Mouse (Mus musculus) heart, embryonic 12.5 days (tissue): Measurements from ENCODE around the gene Ints1. TPM values are rescaled to one million over a fixed set of nuclear protein-coding genes. Genes with fewer than 3 reads are reported as not detected.
A peak's percentile ranks its signal among the peaks of the same experiment; 100 is the strongest.

Source experiments
- ATAC-seq: fragments of 200-750 bp; cut with Nextera tagmentation; 2 replicates; pipeline ENCODE4 v1.8.0; 2017; ENCODE audit warnings: moderate TSS enrichment, moderate library complexity; ENCODE audit not compliant: insufficient number of reproducible peaks, low FRiP score
- H3K27ac ChIP-seq: fragments of 300-500 bp; sonication (generic); 2 replicates; pipeline ENCODE4 v1.5.1; 2016; ENCODE audit warnings: mild to moderate bottlenecking, moderate library complexity; ENCODE audit not compliant: poor library complexity, severe bottlenecking
- H3K27me3 ChIP-seq: fragments of 300-500 bp; sonication (generic); replicated peaks from 2 replicates; pipeline ENCODE4 v1.6.1; 2016; ENCODE audit warnings: mild to moderate bottlenecking, moderate library complexity
- H3K36me3 ChIP-seq: fragments of 300-500 bp; sonication (generic); 2 replicates; pipeline ENCODE4 v1.6.1; 2016; ENCODE audit warnings: mild to moderate bottlenecking, moderate library complexity
- H3K4me1 ChIP-seq: fragments of 300-500 bp; sonication (generic); replicated peaks from 2 replicates; pipeline ENCODE4 v1.6.1; 2016; ENCODE audit warnings: mild to moderate bottlenecking
- H3K4me2 ChIP-seq: fragments of 300-500 bp; sonication (generic); 2 replicates; pipeline ENCODE4 v1.6.1; 2016; ENCODE audit warnings: mild to moderate bottlenecking, moderate library complexity
- H3K4me3 ChIP-seq: fragments of 300-500 bp; sonication (generic); 2 replicates; pipeline ENCODE4 v1.5.1; 2016; ENCODE audit warnings: mild to moderate bottlenecking
- H3K9ac ChIP-seq: fragments of 300-500 bp; sonication (generic); 2 replicates; pipeline ENCODE4 v1.6.1; 2016; ENCODE audit warnings: mild to moderate bottlenecking, moderate library complexity
- H3K9me3 ChIP-seq: fragments of 300-500 bp; sonication (generic); replicated peaks from 2 replicates; pipeline ENCODE4 v1.6.1; 2016; ENCODE audit warnings: mild to moderate bottlenecking, moderate library complexity
- WGBS: fragments of 180-500 bp; shearing (Covaris S2); methylation state at CpG from one replicate; pipeline ENCODE4 v1.1.7; 2016; 5-methylcytosine and 5-hydroxymethylcytosine counted together
- microRNA-seq: library from miRNA; unstranded; fragments of <30 nt; microRNA quantifications from one replicate; pipeline ENCODE4, GENCODE M21; 2017
- polyA plus RNA-seq: library from polyadenylated mRNA; unstranded; fragments of >200 nt; fragmentation: Nextera tagmentation; extraction: Ambion mirVana; gene quantifications from 2 replicates; pipeline ENCODE4 v1.2.1, GENCODE M21; 2016

Ints1 gene
- polyA plus RNA-seq, 1 experiment from 2014 or later = 24.2 TPM

- H3K9me3 ChIP-seq = no peaks in the 10 kb centered on the region
- peak overlapping the region; percentile 30; the same call in 1 of the 2 replicates for H3K4me2 ChIP-seq
- no peak overlapping the region for H3K9ac ChIP-seq
- WGBS = 59% methylated on average over 2 of the region's 2 CpGs
- H3K27ac ChIP-seq = no peak overlapping the region
- no peak for ATAC-seq
- H3K4me3 ChIP-seq = no peak overlapping the region
- peaks cover 12% of the 10 kb centered on the region for H3K4me1 ChIP-seq
- H3K36me3 ChIP-seq = 0 out of 2 replicates have a peak, but pooled peaks cover 3% of the 10 kb centered on the region
- H3K27me3 ChIP-seq = peaks cover 6% of the 10 kb centered on the region; the same call in 1 of the 2 replicates
Observed at GRCm38 (mm10) chr5:139702905-139703304, 72.6 kb downstream of the Ints1 start.

- no peak overlapping the region; the same call in 1 of the 2 replicates for H3K27ac ChIP-seq
- H3K9ac ChIP-seq = no peak overlapping the region
- H3K4me3 ChIP-seq = no peak overlapping the region
- peaks cover 12% of the 10 kb centered on the region for H3K4me1 ChIP-seq
- H3K27me3 ChIP-seq = peaks cover 12% of the 10 kb centered on the region
- H3K4me2 ChIP-seq = peak overlapping the region; percentile 30
- 0 out of 2 replicates have a peak, but pooled peaks cover 3% of the 10 kb centered on the region for H3K36me3 ChIP-seq
- 0 out of 2 replicates have a peak, but pooled peaks cover under 1% of the 10 kb centered on the region for H3K9me3 ChIP-seq
- WGBS = 16% methylated on average over 10 of the region's 10 CpGs
- peak; percentile 77 for ATAC-seq
Observed at GRCm38 (mm10) chr5:139702236-139702635, 73.2 kb downstream of the Ints1 start.

Small RNA genes lying within 50 kb of the gene (microRNA-seq; reads per million reads assigned to microRNA genes)
- not detected for gene Mir7037

Other genes with a start within 250 kb of the Ints1 start
- gene Uncx, start 232.2 kb downstream of the Ints1 start, polyA plus RNA-seq = 0.09 TPM in 1 of 2 replicates, not detected in the other
- 2.1 and 3.4 TPM in 2 replicates for gene Micall2, start 39.3 kb downstream of the Ints1 start, polyA plus RNA-seq
- gene Mafk, start 15.8 kb upstream of the Ints1 start, polyA plus RNA-seq = 24.4 and 25.2 TPM in 2 replicates
- 0.41 and 0.42 TPM in 2 replicates for gene Tmem184a, start 44.2 kb upstream of the Ints1 start, polyA plus RNA-seq
- gene Gm26938, start 50.7 kb upstream of the Ints1 start, polyA plus RNA-seq = not detected in 2 replicates
- 39.1 and 42.3 TPM in 2 replicates for gene Psmg3, start 51.2 kb upstream of the Ints1 start, polyA plus RNA-seq
- gene Elfn1, start 132.3 kb upstream of the Ints1 start, polyA plus RNA-seq = 0.05 and 0.22 TPM in 2 replicates